Comparison of ENCODE assay signal across 9 mouse cellular contexts in the genomic region with DNA sequence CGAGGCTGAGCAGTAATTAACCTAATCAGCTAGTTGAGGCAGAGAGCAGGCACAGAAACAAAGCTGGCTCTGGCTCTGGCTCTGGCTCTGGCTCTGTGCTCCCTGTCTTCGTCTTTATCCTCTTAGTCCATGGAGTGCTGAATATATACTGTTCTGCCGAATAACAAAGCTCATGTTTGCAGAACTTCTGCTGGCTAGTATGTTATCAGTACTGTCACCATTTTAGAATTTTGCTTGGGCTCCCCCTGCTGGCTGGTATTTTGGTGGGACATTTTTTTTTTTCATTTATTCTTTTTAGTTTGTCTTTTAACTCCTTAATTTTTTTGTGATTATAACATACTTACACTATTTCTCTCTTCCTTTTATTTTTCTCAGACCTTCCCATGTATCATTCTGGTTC.
DNase-seq lines count a peak whose midpoint lies in the region; ATAC-seq and TF ChIP-seq lines count a peak whose summit lies in the region.
"Had no signal": no experiment of that assay in that cellular context is flagged by ENCODE, and none has a peak within 500 bp of the region (broad histone marks: within the 10 kb centered on the region; RNA-seq: fewer than 3 reads in every experiment).

No protein-coding gene starts in this region.

- H3K27me3 ChIP-seq in kidney, adult 2 months (replicated peaks; ENCODE audit: control insufficient read depth, insufficient read depth, low read length) = no peaks in the 10 kb centered on the region
- H3K27me3 ChIP-seq in kidney, embryonic 14.5 days (ENCODE audit: control insufficient read depth, insufficient read depth, low read length) = no peaks in the 10 kb centered on the region
- H3K27me3 ChIP-seq in myocyte (ENCODE audit: control insufficient read depth, insufficient read depth, insufficient read length) = no peaks in the 10 kb centered on the region
- H3K27me3 ChIP-seq: liver, embryonic 13.5 days had no signal

- no peak for ATAC-seq in kidney, embryonic 14.5 days (ENCODE audit: low FRiP score, low TSS enrichment)
- peak; percentile 83 for ATAC-seq in CD4-positive, CD25-positive, alpha-beta regulatory T cell, adult 4 months
- ATAC-seq in erythroid progenitor cell, adult 5-6 weeks (replicated peaks; ENCODE audit: low FRiP score, poor library complexity, severe bottlenecking) = no peak

- no peaks in the 10 kb centered on the region for H3K36me3 ChIP-seq in kidney, adult 2 months (ENCODE audit: control insufficient read depth, insufficient read depth, low read length)
- H3K36me3 ChIP-seq in kidney, embryonic 14.5 days (ENCODE audit: control insufficient read depth, insufficient read depth, low read length) = no peaks in the 10 kb centered on the region
- no peaks in the 10 kb centered on the region for H3K36me3 ChIP-seq in myocyte (ENCODE audit: control insufficient read depth, insufficient read depth)
- H3K36me3 ChIP-seq: liver, embryonic 13.5 days had no signal

- H3K4me1 ChIP-seq in kidney, adult 2 months (ENCODE audit: control insufficient read depth, insufficient read depth, low read length) = no peaks in the 10 kb centered on the region
- H3K4me1 ChIP-seq in kidney, embryonic 14.5 days (ENCODE audit: control insufficient read depth, insufficient read depth, low read length) = no peaks in the 10 kb centered on the region
- H3K4me1 ChIP-seq: liver, embryonic 13.5 days had no signal

- DNase-seq in kidney, adult 2 months = peak; percentile 59
- peak; percentile 7 for DNase-seq in adrenal gland, adult 8-10 months
- DNase-seq in gastrocnemius, adult 18-20 months (ENCODE audit: low spot score) = peak; percentile 19
- peak; percentile 78 for DNase-seq in kidney, postnatal 10 days
- DNase-seq: liver, embryonic 13.5 days had no signal

- no peak for TF ChIP-seq POLR2A in kidney, adult 2 months (IDR thresholded peaks at IDR 0.05; ENCODE audit: low read depth, low read length)
- no peak for TF ChIP-seq POLR2A in myocyte (IDR thresholded peaks at IDR 0.05; ENCODE audit: insufficient read length, low read depth)

- H3K79me2 ChIP-seq in myocyte (ENCODE audit: control insufficient read depth, insufficient read depth) = no peaks in the 10 kb centered on the region

- H3K4me2 ChIP-seq in kidney, embryonic 14.5 days (replicated peaks; ENCODE audit: low read depth, low read length) = no peak overlapping the region
- peak overlapping the region; percentile 51 for H3K4me2 ChIP-seq in myocyte (ENCODE audit: low read depth)
- H3K4me2 ChIP-seq: liver, embryonic 13.5 days had no signal

- no peaks in the 10 kb centered on the region for H3K9me3 ChIP-seq in kidney, embryonic 14.5 days (ENCODE audit: control insufficient read depth, low read length)
- H3K9me3 ChIP-seq: liver, embryonic 13.5 days had no signal

- no peak overlapping the region for H3ac ChIP-seq in myocyte (ENCODE audit: control insufficient read depth, insufficient read length)

- no peak overlapping the region for H3K4me3 ChIP-seq in kidney, adult 2 months (ENCODE audit: insufficient read depth, low read depth, low read length)
- no peak overlapping the region for H3K4me3 ChIP-seq in kidney, embryonic 14.5 days (ENCODE audit: low read length)
- no peak overlapping the region for H3K4me3 ChIP-seq in myocyte
- H3K4me3 ChIP-seq: liver, embryonic 13.5 days had no signal

- WGBS in kidney, adult 2 months = 32% methylated on average over 3 of the region's 3 CpGs
- WGBS in kidney, embryonic 14.5 days = 59% methylated on average over 3 of the region's 3 CpGs

- TF ChIP-seq CTCF in kidney, adult 2 months (conservative IDR thresholded peaks at IDR 0.05; ENCODE audit: insufficient read depth, insufficient read length, low read depth, low read length) = 0 out of 2 replicates have a peak, but pooled peaks have one; percentile 2

- H3K9ac ChIP-seq in kidney, embryonic 14.5 days (ENCODE audit: low read depth, low read length) = no peak overlapping the region
- H3K9ac ChIP-seq: liver, embryonic 13.5 days had no signal

- no peak overlapping the region for H3K27ac ChIP-seq in kidney, adult 2 months (ENCODE audit: insufficient read depth, low read depth, low read length)
- no peak overlapping the region for H3K27ac ChIP-seq in kidney, embryonic 14.5 days (ENCODE audit: low read depth, low read length)
- H3K27ac ChIP-seq: liver, embryonic 13.5 days had no signal

TF ChIP-seq in myocyte, 11 proteins besides CTCF, POLR2A, EP300 and RAD21:
- TF ChIP-seq E2F4 (IDR thresholded peaks at IDR 0.05; ENCODE audit: insufficient read depth) (no peak), POLR2AphosphoS2 (IDR thresholded peaks at IDR 0.05; ENCODE audit: insufficient read length, low read depth) (no peak), MAX (IDR thresholded peaks at IDR 0.05; ENCODE audit: low read depth) (no peak), MYOD1 (IDR thresholded peaks at IDR 0.05; ENCODE audit: control insufficient read depth in 1 of 3, insufficient read length in 2 of 3, low read depth in 2 of 3) (no peak)

Comparison
In these comparisons a context has a peak if more than half of its experiments do, and no peak if none do; other contexts are left out.
1. DNase-seq: peak in every context shown above with its lines; median percentile 78 in kidney, postnatal 10 days; 59 in kidney, adult 2 months; 19 in gastrocnemius, adult 18-20 months; 7 in adrenal gland, adult 8-10 months.